Mouse (Mus musculus): ENCODE results near the gene Gli1.
A peak's percentile ranks its signal among the peaks of the same experiment; 100 is the strongest.

Gli1 gene

DNA sequence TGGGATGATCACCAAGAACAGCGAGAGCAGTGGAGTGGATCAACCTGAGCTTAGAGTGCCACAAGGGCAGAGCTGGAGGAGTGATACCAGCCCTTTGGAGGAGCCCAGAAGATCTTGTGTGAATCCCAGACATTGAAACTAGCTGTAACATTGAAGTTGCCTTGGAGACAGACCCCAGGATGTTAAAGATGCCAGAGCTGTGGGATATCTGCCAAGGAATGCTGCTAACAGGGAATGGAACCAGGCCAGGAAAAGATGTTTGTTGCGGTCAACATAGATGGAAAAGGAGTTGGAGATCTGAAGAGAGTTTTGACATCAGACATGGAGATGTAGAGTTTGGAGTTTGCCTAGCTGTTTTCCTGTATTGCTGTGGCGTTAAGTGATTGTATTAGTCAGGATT is 4.4 kb upstream of the Gli1 start:
- ATAC-seq (ENCODE audit: low TSS enrichment), result no peak

- no peak for ATAC-seq (ENCODE audit: low TSS enrichment)
Measured at GRCm38 (mm10) chr10:127343029-127343428, 1.3 kb upstream of the Gli1 start.

DNA sequence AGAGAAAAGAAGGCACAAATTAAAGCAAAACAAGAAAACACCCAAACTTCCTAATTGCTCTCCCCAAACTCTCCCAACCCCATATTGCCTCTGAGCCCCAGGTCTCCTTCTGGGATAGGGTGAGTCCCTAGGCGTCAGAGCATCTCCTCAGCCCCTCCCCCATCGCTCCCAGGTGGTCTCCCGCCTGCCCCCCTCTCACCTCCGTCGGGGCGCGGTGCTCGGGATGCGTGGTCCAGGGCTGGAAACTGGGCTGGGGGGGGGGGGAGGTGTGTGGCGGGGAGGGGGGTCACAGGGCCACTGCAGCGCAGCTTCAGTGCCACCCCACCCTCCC is 449 bp downstream of the Gli1 start:
- no peak for ATAC-seq (ENCODE audit: low TSS enrichment)

GRCm38 (mm10) chr10:127340577-127341359 is 1.0 kb downstream of the Gli1 start:
- no peak for ATAC-seq (ENCODE audit: low TSS enrichment)

DNA sequence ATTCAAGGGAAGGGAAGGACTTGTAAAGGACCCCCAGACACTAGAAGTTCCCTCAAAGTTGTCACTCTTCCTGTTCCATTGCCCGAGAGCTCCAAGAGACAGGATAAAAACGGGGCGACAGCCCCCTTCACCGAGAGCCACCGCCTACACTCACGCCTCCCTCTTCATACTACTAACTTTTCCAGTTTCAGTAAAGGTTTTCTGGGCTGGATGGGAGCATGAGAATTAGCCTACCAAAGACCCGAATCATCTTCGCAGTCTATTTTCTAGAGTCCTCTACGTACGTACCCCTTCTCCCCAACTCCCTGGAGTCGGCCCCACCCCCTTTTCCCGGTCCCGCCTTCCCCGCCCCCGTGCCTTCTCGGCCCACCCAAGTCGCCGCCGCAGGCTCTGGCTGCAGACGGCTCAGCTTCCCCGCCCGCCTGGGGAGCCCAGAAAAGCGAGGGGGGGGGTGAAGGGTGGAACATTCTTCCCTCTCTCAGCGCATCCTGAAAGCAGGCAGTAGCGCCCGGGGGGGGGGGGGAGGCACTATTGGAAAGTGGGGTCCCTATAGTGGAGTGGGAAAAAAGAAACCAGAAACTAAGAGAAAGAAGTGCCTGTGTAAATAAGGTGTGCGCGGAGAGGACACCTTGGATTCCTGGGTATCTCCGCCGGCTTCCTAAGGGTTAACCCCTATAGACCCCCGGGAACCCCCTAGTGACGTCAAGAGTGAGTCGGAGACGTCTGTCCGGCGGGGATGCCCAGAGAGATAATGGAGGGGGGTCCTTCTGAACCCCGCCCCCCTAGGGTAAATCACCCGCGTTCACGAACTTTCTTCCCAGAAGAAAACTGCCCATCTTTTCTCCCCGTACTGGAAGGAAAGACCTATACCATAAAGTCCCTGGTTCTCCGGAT is 1.8 kb downstream of the Gli1 start:
- no peak for ATAC-seq (ENCODE audit: low TSS enrichment)

DNA sequence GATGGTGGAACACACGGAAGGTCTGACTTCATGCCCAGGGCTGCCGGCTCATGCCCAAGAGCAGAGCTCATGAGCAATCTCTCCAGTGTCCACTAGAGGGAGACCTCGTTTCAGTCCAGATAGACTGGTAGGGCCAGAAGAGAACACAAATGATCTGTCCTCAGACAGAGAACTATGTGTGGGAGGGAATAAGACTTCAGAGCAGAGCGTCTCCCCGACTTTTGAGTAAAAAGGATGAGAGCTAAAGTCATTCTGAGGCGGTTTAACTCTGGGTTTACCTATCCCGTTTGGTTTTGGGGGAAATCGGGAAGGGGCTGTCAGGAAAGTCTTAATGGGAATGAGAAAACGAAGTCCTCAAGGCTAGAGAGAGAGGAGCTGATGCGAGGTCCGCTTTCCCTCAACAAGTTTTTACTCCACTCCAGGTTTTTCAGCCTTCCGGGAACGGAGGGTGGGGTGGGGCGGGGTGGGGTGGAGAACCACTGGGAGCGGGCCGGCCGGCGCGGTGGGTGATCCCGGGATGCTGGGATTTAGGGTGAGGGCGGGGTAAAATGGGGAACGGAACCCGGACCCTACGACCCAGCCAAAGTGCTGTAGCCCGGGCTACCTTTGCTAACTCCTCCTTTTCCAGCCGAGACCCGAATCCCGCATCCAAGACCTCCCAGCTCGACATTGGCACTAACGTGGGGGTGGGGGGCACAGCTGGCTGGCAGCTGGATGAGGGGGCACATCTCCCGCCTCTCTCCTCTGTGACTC is 2.7 kb downstream of the Gli1 start:
- peak; percentile 82 for ATAC-seq (ENCODE audit: low TSS enrichment)

DNA sequence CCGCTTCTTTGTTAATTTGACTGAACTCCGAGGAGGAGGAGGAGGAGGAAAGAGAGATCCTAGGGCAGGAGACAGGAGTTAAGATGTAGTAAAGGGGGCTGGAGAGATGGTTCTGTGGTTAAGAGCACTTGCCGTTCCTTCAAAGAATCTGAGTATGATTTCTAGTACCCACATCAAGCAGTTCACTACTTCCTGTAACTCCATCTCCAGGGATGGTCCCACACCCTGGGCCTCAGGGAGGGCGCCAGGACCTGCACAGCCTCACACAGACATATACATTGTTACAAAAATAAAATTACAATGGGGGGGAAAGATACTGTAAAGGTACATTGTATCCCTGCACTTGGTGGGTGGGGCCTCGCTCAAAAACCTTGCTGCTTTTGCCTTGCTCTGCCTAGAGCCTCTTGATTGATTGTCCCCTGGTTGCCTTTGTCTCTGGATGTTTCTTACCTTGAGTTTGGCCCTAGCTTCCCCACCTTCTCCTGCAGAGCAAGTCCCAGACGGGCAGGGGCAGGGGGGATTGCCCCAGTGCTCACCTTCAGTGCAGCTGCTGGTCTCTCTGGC is 4.2 kb downstream of the Gli1 start:
- no peak for ATAC-seq (ENCODE audit: low TSS enrichment)

DNA sequence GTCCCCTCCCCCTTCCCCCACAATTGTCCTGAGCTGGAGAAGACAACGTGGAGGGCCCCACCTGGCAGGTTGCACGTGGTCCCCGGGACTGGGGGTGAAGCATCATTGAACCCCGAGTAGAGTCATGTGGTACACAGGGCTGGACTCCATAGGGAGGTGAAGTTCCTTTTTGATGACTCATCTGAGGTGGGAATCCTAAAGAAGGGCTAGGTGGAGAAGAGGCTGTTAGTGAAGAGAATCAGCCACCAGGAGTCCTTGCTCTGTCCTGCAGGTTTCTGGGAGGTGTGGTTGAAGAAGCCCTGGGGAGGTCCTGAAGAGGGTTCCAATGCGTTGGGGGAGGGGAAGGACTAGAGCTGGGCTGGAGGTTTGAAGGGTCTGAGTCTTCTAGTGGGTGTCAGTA is 4.8 kb downstream of the Gli1 start:
- ATAC-seq (ENCODE audit: low TSS enrichment), result no peak

GRCm38 (mm10) chr10:127335271-127335670 is 6.5 kb downstream of the Gli1 start:
- no peak for ATAC-seq (ENCODE audit: low TSS enrichment)

DNA sequence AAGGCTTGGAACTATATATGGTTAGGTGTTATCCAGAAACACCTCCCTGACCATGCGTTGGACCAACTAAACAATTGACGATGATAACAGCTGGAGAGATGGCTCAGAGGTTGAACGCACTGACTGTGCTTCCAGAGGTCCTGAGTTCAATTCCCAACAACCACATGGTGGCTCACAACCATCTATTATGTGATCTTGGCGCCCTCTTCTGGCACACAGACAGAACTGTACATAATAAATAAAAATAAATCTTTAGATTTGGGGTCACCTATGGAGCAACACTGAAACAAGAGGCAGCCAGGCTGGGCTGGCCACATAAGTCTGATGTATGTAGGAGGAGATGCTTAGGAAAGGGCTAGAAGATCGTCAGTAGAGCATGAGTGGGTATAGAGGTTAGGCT is 8.6 kb downstream of the Gli1 start:
- no peak for ATAC-seq (ENCODE audit: low TSS enrichment)

DNA sequence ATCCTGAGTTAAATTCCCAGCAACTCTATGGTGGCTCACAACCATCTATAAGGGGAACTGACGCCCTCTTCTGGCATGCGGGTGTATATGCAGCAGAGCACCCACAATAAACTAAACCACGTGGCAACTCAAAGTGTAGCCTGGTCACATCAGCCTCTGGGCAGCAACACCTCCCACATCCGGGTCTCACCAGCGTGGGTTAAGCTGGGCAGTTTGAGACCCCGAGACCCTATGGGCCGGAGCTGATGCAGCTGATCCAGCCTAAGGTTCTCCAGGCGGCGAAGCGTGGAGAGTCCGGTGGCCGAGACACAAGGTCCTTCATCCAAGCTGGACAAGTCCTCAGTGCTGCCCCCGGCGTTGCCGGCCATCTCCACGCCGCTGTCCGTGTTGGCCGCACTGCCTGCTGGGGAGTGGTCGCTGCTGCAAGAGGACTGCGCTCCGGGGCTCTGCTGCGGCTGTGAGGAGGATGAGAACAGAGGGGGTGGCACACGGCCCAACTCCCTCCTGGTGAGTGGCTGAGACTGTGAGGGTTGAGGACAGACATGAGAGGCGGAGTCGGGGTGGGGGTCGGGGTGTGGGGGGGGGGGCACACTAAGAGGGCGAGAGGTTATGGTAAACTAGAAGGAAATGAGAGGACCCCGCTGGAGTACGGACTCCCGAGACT is 9.4 kb downstream of the Gli1 start:
- ATAC-seq (ENCODE audit: low TSS enrichment), result no peak

- ATAC-seq (ENCODE audit: low TSS enrichment), result no peak
Measured at GRCm38 (mm10) chr10:127330212-127330611, 11.6 kb downstream of the Gli1 start.

GRCm38 (mm10) chr10:127327461-127328145 is 14.2 kb downstream of the Gli1 start:
- ATAC-seq (ENCODE audit: low TSS enrichment), result no peak

DNA sequence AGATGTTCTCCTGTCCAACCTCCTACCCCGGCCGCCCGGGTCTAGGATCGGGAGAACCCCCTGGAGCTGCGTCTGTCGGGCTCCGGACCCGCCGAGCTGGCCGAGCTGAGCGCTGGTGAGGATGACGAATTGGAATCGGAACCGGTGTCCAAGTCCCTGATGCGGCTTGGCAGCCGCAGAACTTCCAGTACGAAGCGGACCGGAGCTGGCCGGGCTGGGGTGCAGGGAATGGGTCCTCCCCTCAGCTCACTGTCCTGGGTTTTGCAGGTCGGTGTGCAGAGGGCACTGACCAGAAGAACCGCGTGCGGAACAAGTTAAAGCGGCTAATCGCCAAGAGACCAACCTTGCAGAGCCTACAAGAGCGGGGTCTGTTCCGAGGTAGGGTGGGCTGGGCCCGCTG is 14.9 kb downstream of the Gli1 start:
- no peak for ATAC-seq (ENCODE audit: low TSS enrichment)

- no peak for ATAC-seq (ENCODE audit: low TSS enrichment)
Measured at GRCm38 (mm10) chr10:127326017-127326801, 15.6 kb downstream of the Gli1 start.

GRCm38 (mm10) chr10:127325454-127326016 is 16.2 kb downstream of the Gli1 start:
- no peak for ATAC-seq (ENCODE audit: low TSS enrichment)

DNA sequence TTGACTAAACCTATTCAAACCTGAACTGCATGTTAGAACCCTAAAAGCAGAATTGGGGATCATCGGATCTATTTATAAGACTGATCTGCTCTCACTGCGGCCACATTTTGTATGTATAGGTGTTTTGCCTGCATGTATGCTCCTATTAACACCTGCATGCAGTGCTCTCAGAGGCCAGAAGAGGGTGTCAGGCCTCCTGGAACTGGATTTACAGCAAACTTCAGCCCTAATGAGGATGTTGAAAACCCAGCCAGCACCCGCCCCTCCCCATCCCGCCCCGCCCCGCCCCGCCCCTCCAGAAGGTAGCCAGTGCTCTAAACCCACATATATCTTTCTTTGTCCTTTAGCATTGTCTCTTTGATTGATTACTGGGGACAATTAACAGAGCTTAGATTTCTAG is 17.3 kb downstream of the Gli1 start:
- no peak for ATAC-seq (ENCODE audit: low TSS enrichment)

- ATAC-seq (ENCODE audit: low TSS enrichment), result no peak
Measured at GRCm38 (mm10) chr10:127323131-127323855, 18.5 kb downstream of the Gli1 start.

DNA sequence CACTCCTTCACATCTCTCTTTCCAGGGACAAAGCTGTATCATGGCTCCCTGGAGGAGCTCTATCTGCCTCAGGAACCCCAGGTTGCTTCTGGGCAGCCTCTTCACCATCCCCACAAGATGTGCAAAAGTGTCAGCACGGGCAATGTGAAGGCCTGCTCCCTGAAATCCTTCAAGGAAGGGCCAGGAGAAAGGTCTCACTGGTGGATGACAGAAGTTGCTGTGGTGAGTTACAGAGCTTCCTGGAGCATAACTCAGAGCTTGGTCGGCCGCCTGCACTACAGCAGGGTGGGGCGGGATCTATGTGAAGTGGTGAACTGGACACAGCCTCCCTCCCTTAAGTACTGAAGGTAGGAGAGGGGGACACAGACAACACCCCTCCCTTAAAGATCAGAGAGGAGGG is 19.1 kb downstream of the Gli1 start:
- no peak for ATAC-seq (ENCODE audit: low TSS enrichment)

Measured in frontal cortex, adult (tissue).